Mouse (Mus musculus) kidney, adult 2 months (tissue): ENCODE data around the gene Gpr4. TPM values are rescaled to one million over a fixed set of nuclear protein-coding genes. Genes with fewer than 3 reads are reported as not detected.

Source experiments
- DNase-seq: peaks from one replicate; pipeline ENCODE4 v3.0.0; 2021
- H3K27ac ChIP-seq: fragments of 200-500 bp; 2 replicates; pipeline ENCODE4 v1.5.1; 2012; ENCODE audit warnings: low read depth, low read length, control low read depth, inconsistent platforms; ENCODE audit not compliant: insufficient read depth
- H3K27me3 ChIP-seq: fragments of 200-500 bp; replicated peaks from 2 replicates; pipeline ENCODE4 v1.6.1; 2012; ENCODE audit warnings: mild to moderate bottlenecking, moderate library complexity, low read length, inconsistent platforms; ENCODE audit not compliant: control insufficient read depth, insufficient read depth
- H3K36me3 ChIP-seq: fragments of 200-500 bp; 2 replicates; pipeline ENCODE4 v1.6.1; 2012; ENCODE audit warnings: mild to moderate bottlenecking, moderate library complexity, low read length, inconsistent platforms; ENCODE audit not compliant: control insufficient read depth, insufficient read depth
- H3K4me1 ChIP-seq: fragments of 200-500 bp; 2 replicates; pipeline ENCODE4 v1.6.1; 2011; ENCODE audit warnings: low read length; ENCODE audit not compliant: control insufficient read depth, insufficient read depth
- H3K4me3 ChIP-seq: fragments of 200-500 bp; 2 replicates; pipeline ENCODE4 v1.5.1; 2011; ENCODE audit warnings: mild to moderate bottlenecking, low read depth, low read length, control low read depth; ENCODE audit not compliant: insufficient read depth
- CTCF ChIP-seq: fragments of 200-500 bp; conservative IDR thresholded peaks from 2 replicates; pipeline ENCODE4 v1.5.1; 2011; ENCODE audit warnings: low read depth, mild to moderate bottlenecking, control low read depth, low read length, moderate library complexity, mixed read lengths; ENCODE audit not compliant: insufficient read depth, insufficient read length
- POLR2A ChIP-seq: fragments of 200-500 bp; IDR thresholded peaks from one replicate; pipeline ENCODE4 v1.6.1; 2011; ENCODE audit warnings: low read depth, low read length, control low read depth
- WGBS: fragments of 180-500 bp; shearing (Covaris S2); methylation state at CpG from one replicate; pipeline ENCODE4 v1.1.7; 2018; 5-methylcytosine and 5-hydroxymethylcytosine counted together
- polyA plus RNA-seq: library from polyadenylated mRNA; depleted of rRNA; stranded (reverse); fragments of >200 nt; gene quantifications from 2 replicates; pipeline ENCODE4 v1.2.3, GENCODE M21; 2012

Gene Gpr4
- polyA plus RNA-seq, 1 experiment = 10.1 TPM

- no peak for DNase-seq
- no peaks in the 10 kb centered on the region for H3K27me3 ChIP-seq
- no peak overlapping the region for H3K27ac ChIP-seq
- no peak overlapping the region for H3K4me3 ChIP-seq
- no peaks in the 10 kb centered on the region for H3K4me1 ChIP-seq
- H3K36me3 ChIP-seq = no peaks in the 10 kb centered on the region
- TF ChIP-seq CTCF (no peak), POLR2A (no peak)
- WGBS = 97% methylated on average over 1 of the region's 1 CpGs
Observed at GRCm38 (mm10) chr7:19246855-19247254, 34.5 kb downstream of the Gpr4 start.

DNA sequence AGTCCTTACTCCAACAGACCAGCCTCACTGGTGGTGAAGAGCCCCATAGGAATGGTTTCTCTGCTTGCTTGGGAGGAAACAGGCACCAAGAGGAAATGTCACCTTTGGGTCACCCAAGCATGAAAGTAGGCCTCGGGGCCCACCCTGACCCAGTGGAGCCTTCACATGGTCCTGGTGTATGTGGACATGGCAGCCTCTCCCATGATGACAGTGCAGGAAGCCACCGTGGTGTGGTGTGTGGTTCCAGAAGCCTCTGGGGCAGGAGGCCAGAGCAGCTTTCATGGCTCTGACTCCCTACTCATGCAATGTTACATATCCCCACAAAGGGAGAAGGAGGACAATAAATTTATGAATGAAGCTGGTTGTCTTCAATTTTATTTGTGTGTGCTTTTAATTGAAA is 35.2 kb downstream of the Gpr4 start:
- H3K4me3 ChIP-seq = no peak overlapping the region
- no peak overlapping the region for H3K27ac ChIP-seq
- no peaks in the 10 kb centered on the region for H3K4me1 ChIP-seq
- H3K27me3 ChIP-seq = no peaks in the 10 kb centered on the region
- H3K36me3 ChIP-seq = no peaks in the 10 kb centered on the region
- TF ChIP-seq CTCF (no peak), POLR2A (no peak)
- DNase-seq = no peak
- 72% methylated on average over 2 of the region's 2 CpGs for WGBS

DNA sequence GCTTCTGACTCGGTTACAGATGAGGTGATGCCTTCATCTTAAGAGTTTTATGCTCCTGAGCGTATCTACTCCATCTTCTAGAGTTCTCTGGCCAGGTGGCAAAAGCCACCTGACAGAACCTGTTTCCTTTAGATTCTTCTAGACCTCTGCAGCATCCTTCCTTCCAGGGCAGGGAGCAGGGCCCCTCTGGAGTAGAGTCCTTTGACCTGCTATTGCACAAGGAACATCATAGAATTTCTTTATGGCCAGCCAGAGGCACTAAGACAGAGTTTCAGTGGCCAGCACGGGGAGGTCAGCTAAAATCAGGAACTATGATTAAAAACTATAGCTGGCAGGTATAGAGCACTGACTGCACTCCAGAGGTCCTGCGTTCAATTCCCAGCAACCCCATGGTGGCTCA is 39.7 kb downstream of the Gpr4 start:
- Histone ChIP-seq H3K4me1 (no peaks in the 10 kb centered on the region), H3K4me3 (no peak overlapping the region), H3K27ac (no peak overlapping the region), H3K36me3 (no peaks in the 10 kb centered on the region), H3K27me3 (no peaks in the 10 kb centered on the region)
- TF ChIP-seq POLR2A = no peak
- TF ChIP-seq CTCF = no peak
- DNase-seq = no peak
- WGBS = 88% methylated on average over 4 of the region's 4 CpGs

- TF ChIP-seq CTCF (no peak), POLR2A (no peak)
- DNase-seq = no peak
- Histone ChIP-seq H3K27me3 (no peaks in the 10 kb centered on the region), H3K36me3 (no peaks in the 10 kb centered on the region), H3K27ac (no peak overlapping the region), H3K4me1 (0 out of 2 replicates have a peak, but pooled peaks cover 4% of the 10 kb centered on the region), H3K4me3 (no peak overlapping the region)
- 49% methylated on average over 5 of the region's 5 CpGs for WGBS
Observed at GRCm38 (mm10) chr7:19253437-19253836, 41.1 kb downstream of the Gpr4 start.

DNA sequence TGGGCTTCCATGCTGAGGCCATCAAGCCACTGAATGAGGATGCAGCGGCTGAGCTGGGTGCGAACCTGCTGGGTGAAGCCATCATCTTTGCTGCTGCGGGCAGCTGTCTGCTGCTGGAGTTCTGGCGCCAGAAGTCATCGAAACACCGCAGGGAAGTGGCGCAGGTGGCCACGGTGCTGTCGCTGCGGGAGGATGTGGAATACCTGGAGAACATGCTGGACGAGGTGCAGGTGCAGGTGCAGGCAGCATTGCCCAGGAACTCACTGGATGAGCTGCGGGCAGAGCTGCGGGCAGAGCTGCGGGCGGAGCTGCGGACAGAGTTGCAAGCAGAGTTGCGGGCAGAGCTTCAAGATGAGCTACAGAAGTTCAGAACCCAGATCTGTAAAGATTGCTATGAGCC is 43.1 kb downstream of the Gpr4 start:
- H3K27ac ChIP-seq = no peak overlapping the region
- DNase-seq = no peak
- H3K36me3 ChIP-seq = no peaks in the 10 kb centered on the region
- TF ChIP-seq POLR2A = no peak
- no peak for TF ChIP-seq CTCF
- H3K4me1 ChIP-seq = 0 out of 2 replicates have a peak, but pooled peaks cover 4% of the 10 kb centered on the region
- 92% methylated on average over 17 of the region's 17 CpGs for WGBS
- no peaks in the 10 kb centered on the region for H3K27me3 ChIP-seq
- H3K4me3 ChIP-seq = no peak overlapping the region

GRCm38 (mm10) chr7:19256567-19256966 is 44.2 kb downstream of the Gpr4 start:
- H3K36me3 ChIP-seq = no peaks in the 10 kb centered on the region; the same call in 1 of the 2 replicates
- no peak for TF ChIP-seq POLR2A
- no peak for TF ChIP-seq CTCF
- no peaks in the 10 kb centered on the region for H3K27me3 ChIP-seq
- WGBS = 76% methylated on average over 7 of the region's 7 CpGs
- H3K4me3 ChIP-seq = no peak overlapping the region
- DNase-seq = no peak
- 0 out of 2 replicates have a peak, but pooled peaks cover 4% of the 10 kb centered on the region for H3K4me1 ChIP-seq
- H3K27ac ChIP-seq = no peak overlapping the region

- 41% methylated on average over 11 of the region's 11 CpGs for WGBS
- no peak for TF ChIP-seq POLR2A
- TF ChIP-seq CTCF = no peak
- H3K36me3 ChIP-seq = no peaks in the 10 kb centered on the region; the same call in 1 of the 2 replicates
- no peaks in the 10 kb centered on the region for H3K27me3 ChIP-seq
- DNase-seq = peak; percentile 88
- no peak overlapping the region for H3K27ac ChIP-seq
- no peak overlapping the region for H3K4me3 ChIP-seq
- 0 out of 2 replicates have a peak, but pooled peaks cover 4% of the 10 kb centered on the region for H3K4me1 ChIP-seq
Observed at GRCm38 (mm10) chr7:19257390-19258022, 45.2 kb downstream of the Gpr4 start.
